Mouse (Mus musculus) erythroblast, adult 5-6 weeks (primary cell): ENCODE results near the gene Tmem206. TPM values are rescaled to one million over a fixed set of nuclear protein-coding genes. Genes with fewer than 3 reads are reported as not detected.
A peak's percentile ranks its signal among the peaks of the same experiment; 100 is the strongest.

Experiments used
- ATAC-seq: replicated peaks from 2 replicates; pipeline ENCODE4 v1.8.0; 2016; ENCODE audit warnings: moderate number of reproducible peaks, mild to moderate bottlenecking, moderate TSS enrichment, inconsistent platforms; ENCODE audit not compliant: poor library complexity, low FRiP score, severe bottlenecking
- total RNA-seq, 2 experiments: library from RNA; stranded (forward) in 1 of 2; stranded (reverse) in 1 of 2; fragments of 150-400 nt in 1 of 2; fragments of 200-764, 138-1000 nt in 1 of 2; gene quantifications; 2 replicates each; pipeline versions ENCODE4 v1.2.3 to v1.2.4; 2015 to 2017; ENCODE audit warnings: low replicate concordance in 2 of 2

The Tmem206 gene
- 3.3 TPM in 2 replicates for total RNA-seq (2015; ENCODE audit: low replicate concordance)
- 4.2 and 5.7 TPM in 2 replicates for total RNA-seq (2017; ENCODE audit: low replicate concordance)

GRCm38 (mm10) chr1:191325726-191326232, at the start of gene Tmem206:
Tmem206 (plus strand) TSS chr1:191325912.
- ATAC-seq = peak; percentile 94

- ATAC-seq = no peak
Measured at GRCm38 (mm10) chr1:191276181-191276580, 49.5 kb upstream of the Tmem206 start.

GRCm38 (mm10) chr1:191277549-191278059, 48.1 kb upstream of the Tmem206 start:
- no peak for ATAC-seq

- ATAC-seq = no peak
Measured at GRCm38 (mm10) chr1:191278324-191278723, 47.4 kb upstream of the Tmem206 start.

GRCm38 (mm10) chr1:191281171-191281570, 44.5 kb upstream of the Tmem206 start:
- ATAC-seq = no peak

- no peak for ATAC-seq
Measured at GRCm38 (mm10) chr1:191282319-191282718, 43.4 kb upstream of the Tmem206 start.

DNA sequence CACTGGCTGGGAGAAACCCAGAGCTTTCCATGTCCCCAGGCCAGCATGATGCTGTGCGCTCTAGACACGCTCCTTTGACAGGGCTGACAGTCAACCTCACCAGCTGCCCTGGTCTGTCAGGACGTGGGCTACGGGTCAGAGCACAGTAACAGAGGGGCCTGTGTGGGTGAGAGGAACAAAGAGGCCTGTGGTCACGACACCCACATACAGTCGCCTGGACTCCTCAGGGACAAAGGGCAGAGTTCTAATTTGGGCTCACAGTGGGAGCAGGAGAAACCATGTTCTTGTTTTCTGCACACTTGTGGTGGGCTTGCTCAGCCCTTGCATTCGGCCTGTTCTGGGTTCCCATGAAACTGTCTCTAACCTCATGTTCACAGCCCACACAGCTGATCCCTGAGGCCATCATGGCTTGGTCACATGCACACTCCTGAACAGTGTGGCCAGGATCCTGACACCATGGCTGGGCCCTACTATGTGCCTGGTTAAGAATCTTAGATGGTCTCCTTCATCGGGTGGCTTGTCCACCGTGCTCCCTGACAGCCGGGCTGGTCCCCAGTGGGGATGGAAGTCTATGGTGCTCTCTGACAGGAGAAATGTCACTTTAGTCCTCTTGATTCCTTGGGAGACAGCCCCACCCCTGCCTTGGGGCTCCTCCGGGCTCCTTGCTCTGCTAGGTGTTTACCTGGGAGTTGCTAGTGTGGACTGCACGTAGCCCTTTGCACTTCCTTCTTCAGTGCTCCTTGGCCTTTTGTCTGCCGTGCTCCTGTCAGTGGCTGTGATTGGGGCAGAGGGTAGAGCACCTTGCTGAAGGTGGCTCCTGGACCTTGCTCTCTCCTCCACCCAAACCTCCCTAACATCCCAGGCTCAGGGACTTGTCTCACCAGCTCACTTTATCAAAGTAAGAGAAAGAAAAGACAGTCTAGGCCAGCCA, 42.3 kb upstream of the Tmem206 start:
- ATAC-seq = no peak

DNA sequence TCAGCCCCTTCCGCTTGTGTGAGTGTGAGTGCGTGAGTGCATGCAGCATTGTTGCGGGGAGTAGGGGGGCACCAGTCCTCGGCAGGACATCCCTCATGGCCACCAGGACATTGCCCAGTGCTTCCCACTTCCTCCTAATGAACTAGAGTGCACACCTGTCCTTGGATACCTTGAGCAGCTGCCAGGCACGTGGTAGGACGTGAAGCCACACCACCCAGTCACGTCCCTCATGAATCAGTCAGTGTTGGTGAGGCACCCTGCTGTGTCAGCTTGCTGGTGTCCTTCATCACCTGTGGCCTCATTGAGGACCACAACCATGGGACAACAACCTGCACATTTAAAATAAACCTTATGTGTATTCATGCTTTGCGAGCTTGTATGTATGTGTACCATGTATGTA, 41.2 kb upstream of the Tmem206 start:
- no peak for ATAC-seq

GRCm38 (mm10) chr1:191288762-191289161, 37.0 kb upstream of the Tmem206 start:
- ATAC-seq = peak; percentile 78

GRCm38 (mm10) chr1:191292348-191292747, 33.4 kb upstream of the Tmem206 start:
- ATAC-seq = no peak

DNA sequence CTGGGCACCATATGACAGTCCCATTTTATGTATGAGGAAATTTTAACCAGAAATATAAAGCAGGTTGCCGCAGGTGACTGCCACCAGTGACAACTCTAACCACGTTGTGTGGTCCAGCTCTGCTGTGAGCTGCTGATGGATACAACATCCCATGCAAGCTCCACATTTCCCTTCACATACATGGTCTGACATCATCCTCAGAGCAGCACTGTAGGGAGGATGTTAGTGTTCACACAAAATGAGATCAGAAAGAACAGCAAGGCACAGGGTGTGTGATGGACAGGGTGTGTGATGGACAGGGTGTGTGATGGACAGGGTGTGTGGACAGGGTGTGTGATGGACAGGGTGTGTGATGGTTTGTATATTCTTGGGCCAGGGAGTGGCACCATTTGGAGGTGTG, 32.7 kb upstream of the Tmem206 start:
- no peak for ATAC-seq

DNA sequence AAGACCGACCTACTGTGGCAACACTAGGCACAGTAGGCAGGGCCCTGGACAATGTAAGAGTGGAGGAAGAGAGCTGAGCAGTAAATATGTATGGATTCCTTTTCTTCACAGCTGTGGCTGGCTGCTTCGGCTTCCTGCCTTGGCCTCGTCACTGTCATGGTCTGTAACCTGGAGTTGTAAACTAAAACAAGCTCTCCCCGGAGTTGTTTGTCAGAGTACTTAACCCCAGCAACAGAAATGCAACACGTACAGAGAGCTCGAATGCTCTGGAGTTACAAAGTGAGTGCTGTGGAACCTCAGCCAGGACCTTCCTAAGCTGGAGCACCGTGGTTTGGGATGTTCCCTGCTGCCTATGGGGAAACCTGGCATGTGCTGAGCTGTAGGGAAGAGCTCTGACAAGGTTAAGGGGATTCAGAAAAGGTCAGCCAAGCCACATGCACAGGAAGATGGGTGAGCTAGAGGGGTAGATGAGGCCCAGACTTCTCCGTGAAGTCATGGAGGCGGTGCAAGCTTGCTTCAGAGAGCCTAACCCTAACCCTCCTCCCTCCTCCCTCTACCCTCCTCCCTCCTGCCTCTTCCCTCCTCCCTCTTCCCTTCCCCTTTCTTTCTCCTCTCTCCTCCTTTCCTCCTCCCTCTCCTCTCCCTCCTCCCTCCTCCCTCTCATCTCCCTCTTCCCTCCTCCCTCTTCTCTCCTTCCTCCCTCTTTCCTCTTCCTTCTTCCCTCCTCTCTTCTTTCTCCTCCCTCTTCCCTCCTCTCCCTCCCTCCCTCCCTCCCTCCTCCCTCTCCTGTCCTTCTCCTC, 31.5 kb upstream of the Tmem206 start:
- no peak for ATAC-seq

GRCm38 (mm10) chr1:191295784-191296183, 29.9 kb upstream of the Tmem206 start:
- no peak for ATAC-seq

DNA sequence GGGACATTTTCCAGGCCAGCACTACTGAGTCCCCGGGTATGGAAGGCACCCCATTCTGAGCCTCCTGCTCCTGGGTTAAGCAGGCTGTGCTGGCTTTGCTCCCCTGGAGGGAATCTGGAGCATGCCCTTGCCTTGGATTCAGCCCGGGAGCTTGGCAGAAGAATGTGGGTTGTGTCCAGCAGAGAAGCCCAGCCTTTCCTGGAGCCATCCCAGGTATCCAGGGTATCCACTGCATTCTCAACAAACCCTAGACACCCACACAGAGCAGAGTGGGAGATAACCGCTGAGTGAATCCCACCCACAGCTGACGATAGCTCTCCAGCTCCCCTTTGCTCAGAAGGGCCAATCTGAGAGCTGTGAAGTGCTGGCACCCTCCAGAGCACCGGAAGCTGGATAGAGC, 29.3 kb upstream of the Tmem206 start:
- no peak for ATAC-seq

DNA sequence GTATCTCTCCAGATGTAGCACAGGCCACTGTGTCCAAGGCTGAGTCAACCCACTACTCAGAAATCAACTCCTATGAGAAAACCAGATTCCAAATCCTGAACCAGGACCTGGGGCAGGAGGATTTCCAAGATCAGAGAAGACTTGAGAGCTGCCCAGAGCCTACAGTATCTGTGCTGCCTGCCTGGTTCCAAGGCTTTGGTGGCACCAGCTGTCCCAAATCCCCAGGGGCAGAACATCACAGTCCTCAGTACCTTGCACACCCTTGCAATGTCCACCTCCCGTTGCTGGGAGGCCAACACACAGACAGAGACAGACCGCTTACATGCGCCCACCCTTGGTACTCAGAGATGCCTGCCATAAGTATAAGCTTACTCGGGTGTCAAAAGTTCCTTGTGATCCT, 27.4 kb upstream of the Tmem206 start:
- ATAC-seq = no peak

DNA sequence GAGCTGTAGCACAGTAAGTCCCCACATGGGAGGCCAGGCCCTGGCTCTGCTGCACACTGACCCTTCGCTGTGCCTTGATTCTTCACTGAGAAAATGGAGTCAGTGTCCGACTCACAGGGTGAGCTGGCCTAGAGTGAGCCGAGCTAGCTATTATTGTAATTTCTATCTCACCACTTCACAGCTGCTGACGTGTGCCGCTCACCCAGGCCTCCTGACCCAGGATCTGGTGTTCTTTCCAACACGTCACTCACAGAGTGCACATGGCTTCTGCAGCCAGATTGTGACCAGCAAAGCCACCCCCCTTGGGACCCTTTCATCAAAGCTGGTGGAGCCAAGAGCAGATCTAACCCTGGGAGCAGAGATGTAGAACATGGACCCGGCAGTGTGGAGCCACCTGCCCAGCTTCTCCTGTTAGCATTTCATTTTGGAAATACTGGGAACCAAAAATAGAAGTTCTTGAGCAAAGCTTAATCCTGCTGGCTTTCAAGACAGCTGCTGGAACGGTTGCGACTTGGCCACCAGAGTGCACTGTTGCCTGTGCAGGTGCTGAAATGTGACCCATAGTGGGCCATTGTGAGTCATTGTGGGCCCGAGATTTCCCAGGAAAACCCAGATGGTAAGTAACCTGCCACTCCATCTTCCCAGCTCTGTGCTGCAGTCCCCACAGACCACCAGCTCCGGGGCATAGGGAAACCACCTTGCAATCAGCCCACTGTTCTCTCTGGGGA, 26.3 kb upstream of the Tmem206 start:
- no peak for ATAC-seq

- no peak for ATAC-seq
Measured at GRCm38 (mm10) chr1:191301903-191302302, 23.8 kb upstream of the Tmem206 start.

GRCm38 (mm10) chr1:191303736-191304135, 22.0 kb upstream of the Tmem206 start:
- no peak for ATAC-seq

DNA sequence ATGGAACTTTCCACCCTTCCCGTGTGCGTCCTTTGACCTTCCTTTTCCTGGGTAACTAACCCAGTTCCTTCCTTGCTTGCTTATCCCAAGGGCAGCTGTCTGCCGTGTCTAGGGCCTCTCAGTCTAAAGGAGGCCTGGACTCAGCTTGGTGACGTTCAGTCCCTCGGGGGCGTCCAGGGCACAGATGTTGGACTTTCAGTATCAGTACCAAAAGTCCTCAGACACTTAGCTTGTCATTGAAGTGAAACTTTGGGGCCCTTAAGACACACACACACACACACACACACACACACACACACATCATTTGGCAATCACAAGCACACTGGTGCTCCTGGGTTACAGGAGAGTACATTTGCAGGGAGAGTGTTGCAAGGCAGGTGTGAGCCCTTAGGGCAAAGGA, 21.5 kb upstream of the Tmem206 start:
- ATAC-seq = no peak

DNA sequence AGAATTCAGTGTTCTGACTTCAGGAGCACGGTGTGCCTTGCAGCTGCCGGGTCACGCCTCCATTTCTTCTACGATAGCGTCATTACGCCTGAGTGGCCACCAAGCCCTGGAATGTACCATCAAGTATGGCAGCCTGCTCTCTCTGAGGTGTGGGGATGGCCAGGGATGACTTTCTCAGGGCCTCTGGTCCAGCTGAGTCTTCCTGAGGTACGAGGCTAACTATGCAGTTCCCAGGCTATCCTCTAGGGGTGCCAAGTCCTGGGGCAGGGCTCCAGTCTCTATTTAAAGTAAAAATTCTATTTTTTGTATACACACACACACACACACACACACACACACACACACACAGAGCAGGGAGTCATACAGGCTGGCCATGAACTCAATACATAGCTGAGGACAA, 20.1 kb upstream of the Tmem206 start:
- peak; percentile 71; the same call in 1 of the 2 replicates for ATAC-seq
